Mouse (Mus musculus): ENCODE measurements around the gene Ninl. TPM values are rescaled to one million over a fixed set of nuclear protein-coding genes. Genes with fewer than 3 reads are reported as not detected.
A peak's percentile ranks its signal among the peaks of the same experiment; 100 is the strongest.
"Not testable (repeated sequence)": the region's sequence is repeated elsewhere in the genome, so short reads cannot be mapped to it uniquely, and the experiment has no call there.

The Ninl gene
- total RNA-seq, 2 experiments from 2014 or later: 0.99 to 1.4 TPM

DNA sequence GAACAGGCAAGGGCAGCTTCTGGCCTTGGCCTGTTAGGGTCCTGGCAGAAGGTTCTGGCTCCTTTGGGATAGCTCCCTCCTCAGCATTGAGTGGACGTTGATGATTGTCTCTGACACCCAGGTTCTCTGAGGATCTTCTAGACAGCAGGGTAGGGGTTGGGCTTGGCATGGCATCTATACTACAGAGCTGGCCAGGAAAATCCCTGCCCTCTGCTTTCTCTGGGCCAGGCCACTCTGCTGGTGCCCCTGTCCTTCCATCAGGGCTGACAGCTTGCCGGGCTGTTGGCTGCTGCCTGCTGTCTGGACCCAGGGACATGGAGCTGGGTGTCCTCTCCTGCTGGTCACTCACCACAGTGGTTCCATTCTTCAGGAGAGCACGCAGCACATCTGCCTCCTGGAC lies 89.5 kb downstream of the Ninl start:
- DNase-seq: no peak

DNA sequence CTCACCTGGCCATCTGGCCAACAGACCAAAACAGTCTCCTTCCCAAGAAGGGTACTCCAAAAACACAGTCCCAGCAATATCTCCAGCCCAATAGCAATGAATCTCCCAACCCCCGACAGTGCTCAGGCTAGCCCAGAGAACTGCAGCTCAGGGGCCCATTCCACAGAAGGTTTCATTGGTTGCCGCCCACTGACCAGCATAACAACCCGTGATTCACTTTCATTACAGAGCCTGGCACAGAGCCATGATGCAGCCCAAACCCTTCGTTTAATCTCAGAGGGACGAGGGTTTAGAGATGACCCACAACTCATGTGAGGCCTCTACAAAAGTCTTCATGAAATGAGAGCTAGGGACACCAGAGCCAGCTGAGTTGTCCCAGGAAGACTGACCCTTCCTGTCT lies 90.4 kb downstream of the Ninl start:
- no peak for DNase-seq

DNA sequence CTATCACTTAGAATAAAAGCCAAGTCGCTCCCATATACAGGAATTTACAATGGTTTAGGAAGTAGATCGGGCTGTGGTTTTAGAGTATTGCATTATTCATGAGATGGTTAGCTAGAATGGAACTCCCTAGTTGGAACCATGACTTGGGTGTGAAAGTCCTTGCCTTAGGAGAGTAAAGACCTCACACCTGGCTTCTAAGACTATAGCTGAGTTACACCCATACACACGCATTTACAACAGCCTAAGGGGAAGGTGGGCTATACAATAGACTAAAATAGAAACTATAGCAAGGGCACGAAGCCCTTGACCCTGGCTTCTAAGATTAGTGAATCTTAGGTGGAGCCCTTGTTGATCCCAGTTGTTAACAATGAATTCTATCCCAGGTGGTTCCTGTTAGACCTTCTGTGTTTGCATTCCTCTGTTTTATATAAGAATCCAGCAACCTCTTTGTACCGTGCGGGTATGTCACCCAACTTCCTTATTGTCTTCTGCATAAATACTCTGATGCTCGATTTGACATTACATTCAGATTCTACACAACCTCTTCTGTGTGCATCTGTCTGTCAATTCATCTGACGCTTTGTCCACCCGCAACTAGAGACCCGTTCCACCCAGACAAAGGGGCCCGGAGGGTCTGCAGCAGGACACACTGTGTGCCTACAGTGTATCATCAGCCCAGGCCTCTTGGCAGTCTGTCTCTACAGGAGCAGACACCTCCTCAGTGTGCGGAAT lies 91.1 kb downstream of the Ninl start:
- not testable (repeated sequence) for DNase-seq

GRCm38 (mm10) chr2:150947341-150947740 lies 91.8 kb downstream of the Ninl start:
- DNase-seq: not testable (repeated sequence)

DNA sequence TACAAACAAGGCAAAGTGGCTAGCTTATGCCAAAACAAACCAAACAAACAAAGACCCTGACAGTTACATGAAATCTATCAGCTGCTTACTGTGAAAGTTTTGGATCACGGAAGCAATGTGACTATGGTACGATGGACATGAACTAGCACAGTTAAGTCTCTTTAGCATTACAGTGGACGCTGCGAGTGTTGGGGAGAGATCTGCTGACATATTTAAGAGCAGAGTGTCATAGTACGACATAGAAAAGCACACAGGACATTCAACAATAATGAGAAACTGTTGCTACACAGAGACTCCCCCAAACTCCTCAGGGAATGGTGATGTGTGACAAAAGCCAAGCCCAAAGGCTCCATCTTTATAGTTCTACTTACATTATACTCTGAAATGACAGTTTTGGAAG lies 95.2 kb downstream of the Ninl start:
- DNase-seq: no peak

- DNase-seq: no peak
These were observed 104.5 kb downstream of the Ninl start for GRCm38 (mm10) chr2:150934659-150935058.

- no peak for DNase-seq
These were observed 105.7 kb downstream of the Ninl start for GRCm38 (mm10) chr2:150933482-150933881.

DNA sequence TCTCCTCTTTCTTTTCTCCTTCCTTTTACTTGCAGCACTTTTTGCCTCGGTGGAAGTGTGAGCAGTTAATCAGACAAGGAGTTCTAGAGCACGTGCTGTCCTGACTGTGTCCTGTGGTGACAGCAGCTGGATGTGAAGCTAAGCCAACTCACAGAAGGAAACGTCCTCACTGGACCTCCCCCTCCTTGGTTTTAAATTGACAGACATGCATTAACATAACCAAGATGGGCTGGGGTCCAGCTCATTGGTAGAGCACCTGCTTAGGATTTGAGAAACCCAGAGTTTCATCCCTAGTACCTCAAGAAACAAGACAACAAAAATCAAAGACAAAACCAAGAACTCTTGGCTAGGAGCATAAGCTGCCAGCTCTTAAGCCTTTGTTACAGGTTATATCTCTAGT lies 108.4 kb downstream of the Ninl start:
- no peak for DNase-seq

DNA sequence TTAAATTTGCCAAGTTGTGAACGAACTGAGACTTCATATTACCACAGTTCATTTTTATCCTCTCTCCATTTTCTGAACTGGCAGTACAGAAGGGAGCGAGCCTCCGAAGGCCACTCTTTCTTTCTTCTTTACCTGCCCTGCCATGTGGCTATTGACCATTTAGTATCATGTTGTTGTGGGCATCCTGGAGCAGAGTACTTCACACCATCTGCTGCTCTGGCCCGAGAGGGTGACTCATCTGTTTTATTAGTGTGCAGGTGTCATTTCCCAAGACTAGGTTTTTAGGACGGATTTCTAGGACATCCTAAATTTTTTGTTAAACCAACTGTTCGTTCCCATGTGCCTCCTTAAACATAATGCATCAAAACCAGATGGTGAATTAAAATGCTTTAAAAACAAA lies 110.0 kb downstream of the Ninl start:
- DNase-seq: no peak

DNA sequence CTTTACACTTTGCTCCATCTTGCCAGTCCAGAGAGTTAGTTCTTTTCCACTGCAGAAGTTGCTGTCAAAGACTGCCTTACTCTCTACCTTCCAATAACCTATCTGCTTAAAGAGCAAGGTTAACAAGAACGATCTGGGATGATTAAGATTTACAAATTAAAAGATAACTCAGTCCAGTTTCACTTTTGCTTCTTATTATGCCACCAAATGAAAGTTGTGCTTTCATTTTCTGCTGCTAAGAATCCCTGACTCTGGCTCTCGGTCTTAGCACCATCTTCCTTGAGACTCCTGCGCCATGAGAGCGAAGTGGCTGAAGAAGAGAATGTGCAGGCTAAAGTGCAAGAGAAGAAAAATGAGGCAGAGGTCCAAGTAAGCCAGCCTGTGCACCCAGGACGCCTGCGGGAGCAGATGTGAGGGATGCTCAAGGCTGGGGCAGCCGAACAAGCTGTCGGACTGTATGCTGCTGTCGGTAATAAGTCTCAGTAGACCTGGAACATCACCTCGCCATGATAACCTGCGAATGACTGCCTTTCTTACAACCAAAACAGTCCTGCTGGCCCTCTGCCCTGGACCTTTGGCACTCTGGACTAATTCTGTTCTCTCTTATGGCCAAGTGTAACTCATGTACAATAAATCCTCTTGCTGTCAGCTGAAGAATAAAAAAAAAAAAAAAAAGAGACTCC lies 112.0 kb downstream of the Ninl start:
- DNase-seq: no peak

DNA sequence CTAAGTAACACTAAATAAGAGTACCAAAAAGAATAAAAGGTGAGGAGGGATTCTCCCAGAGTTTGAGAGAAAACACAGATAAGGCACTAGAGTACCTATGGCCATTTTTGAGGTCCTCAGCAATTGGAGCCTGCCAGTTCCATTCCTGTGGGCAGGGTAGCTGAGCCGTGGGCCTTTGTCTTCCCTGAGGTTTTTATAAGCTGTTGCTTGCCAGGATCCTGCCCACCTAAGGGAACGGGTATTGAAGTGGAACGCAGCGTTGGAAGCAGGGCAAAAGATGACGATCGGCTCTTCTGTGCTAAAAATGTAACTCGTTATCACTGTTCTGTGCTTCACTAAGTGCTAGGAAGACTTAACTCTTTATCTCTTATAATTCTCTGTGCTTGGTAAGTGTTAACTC lies 115.7 kb downstream of the Ninl start:
- no peak for DNase-seq

DNA sequence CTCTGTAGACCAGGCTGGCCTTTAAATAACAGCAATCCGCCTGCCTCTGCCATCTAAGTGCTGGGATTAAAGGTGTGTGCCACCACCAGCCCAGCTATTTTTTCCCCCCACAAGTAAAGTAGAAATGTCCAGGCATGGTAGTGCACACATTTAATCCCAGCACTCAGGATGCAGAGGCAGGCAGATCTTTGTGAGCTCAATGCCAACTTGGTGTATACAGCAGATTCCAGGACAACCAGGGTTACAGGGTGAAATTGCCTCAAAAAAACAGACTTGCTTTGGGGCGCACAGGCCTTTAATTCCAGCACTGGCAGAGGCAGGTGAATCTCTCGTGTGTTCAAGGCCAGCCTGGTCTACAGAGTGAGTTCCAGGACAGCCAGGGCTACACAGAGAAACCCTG lies 116.2 kb downstream of the Ninl start:
- no peak for DNase-seq

GRCm38 (mm10) chr2:150922165-150922564 lies 117.0 kb downstream of the Ninl start:
- no peak for DNase-seq

GRCm38 (mm10) chr2:150921697-150922096 lies 117.5 kb downstream of the Ninl start:
- DNase-seq: no peak

- no peak for DNase-seq
These were observed 118.6 kb downstream of the Ninl start for GRCm38 (mm10) chr2:150920543-150920942.

DNA sequence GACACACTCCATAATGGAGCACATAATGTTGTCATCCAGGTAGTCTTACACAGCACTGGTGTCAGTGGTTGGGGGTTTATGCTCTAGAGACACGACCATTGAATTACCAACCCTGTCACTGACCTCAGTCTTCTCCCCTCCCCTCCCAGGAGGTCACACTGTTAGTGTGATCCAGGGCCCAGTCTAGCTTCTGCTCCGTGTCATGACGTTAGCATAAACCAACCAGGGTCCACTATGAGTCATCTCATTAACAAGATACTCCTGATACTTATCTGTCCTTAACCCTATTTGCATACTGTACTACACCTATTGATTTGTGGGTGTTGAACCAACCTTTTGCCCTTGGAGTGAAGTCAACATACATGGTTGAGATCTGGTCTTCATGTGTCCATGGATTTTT lies 120.5 kb downstream of the Ninl start:
- DNase-seq: no peak

DNA sequence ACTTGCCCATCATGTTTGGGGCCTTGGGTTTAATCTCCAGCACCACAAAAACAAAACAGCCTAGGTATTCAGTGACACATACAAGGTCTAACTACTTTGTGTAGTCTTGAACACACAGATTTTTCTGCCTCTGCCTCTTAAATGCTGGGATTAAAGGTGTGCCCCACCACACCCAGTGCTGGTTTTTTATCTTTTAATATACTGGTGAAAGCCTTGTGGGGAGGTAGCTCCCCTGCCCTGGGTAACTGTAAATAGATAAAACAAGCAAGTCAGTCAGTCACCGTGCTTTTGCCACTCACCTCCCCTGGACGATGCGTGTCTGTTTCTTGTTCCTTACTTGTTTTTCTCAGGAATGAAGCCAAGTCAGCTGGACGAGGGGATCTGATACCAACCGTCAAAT lies 123.4 kb downstream of the Ninl start:
- no peak for DNase-seq

DNA sequence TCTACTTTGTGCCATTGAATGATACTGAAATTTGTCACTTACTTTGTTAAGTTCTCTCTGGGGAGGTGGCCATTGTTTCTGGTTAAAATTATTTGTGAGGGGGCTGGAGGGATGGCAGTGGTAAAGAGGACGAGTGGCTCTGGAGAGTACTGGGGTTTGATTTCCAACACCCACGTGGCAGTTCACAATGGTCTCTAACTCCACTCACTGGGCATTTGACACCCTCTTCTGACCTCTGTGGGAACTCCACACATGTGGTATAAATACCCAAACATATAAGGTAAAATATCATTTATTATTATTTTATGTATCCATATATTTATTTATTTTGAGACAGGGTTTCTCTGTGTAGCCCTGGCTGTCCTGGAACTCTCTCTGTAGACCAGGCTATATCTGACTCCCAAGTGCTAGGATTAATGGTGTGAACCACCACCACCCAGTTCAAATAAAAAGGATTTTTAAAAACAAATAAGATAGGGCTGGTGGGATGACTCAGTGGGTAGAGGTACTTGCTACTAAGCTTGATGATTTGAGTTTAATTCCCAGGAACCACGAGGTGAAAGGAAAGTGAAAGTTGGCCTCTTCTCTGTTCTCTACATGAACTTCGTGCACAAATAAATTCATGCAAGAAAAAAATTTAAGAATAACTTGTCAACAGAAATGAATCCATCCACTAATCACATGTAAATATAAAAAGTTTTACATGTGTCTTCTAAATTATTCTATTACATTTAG lies 124.2 kb downstream of the Ninl start:
- DNase-seq: no peak

DNA sequence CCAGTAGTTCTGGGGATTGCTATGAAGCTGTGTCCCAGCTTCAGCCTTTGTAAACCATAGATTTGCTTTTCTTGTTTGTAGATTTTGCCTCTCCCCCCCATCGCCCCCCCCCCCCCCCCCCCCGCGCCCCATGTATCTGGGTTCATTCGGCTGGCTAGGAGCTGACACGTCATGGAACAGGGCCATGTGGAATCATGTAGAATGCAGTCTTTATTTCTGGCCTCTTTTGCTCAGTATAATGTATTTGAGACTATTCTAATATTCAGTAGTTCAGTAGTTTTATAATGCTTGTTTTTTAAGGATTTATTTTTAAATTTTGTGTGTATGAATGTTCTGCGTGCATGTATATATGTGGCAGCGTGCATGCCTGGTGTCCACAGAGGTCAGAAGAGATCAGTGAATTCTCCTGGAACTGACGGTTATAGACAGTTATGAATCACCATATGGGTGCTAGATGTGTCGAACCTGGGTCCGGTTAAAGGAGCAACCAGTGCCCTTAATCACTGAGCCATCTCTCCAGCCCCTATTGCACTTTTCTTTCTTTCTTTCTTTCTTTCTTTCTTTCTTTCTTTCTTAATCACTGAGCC lies 128.8 kb downstream of the Ninl start:
- no peak for DNase-seq

DNA sequence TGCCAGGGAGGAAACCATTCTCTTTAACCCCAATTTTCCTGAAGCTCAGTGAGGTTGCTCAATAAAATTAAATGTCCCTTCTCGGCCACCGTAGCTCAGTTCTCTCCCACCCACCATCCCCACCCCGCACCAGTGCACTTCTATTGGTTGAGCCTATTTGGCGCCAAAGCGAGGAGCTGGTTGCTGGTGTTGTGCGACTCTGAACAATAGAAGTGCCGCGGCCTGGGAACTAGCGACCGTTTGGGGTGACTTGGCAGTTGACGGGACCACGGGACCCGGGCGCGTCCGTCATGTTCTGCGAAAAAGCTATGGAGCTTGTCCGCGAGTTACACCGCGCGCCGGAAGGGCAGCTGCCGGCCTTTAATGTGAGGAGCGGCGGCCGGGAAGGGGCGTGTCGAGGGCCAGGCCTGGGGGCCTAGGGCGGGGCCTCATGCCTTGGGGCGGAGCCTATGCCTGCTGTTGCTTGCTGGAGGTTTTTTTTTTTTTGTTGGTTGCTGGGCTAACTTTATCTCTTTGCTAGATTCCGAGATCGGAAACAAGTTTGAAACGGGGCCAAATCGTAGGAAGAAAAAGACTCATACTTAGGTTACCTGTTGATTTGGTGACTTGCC lies 129.6 kb downstream of the Ninl start:
- DNase-seq: peak; percentile 94

DNA sequence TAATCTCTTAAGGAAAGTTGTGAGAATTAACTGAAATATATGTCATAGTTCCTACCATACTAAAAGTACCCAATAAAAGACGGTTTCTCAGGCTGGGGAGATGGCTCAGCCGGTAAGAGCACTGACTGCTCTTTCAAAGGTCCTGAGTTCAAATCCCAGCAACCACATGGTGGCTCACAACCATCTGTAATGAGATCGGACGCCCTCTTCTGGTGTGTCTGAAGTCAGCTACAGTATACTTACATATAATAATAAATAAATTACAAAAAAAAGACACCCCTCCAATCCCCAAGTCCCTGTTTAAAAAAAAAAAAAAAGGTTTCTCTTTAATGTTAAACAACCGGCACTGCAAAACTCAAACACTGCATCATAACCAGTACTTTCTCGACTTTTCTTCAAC lies 130.3 kb downstream of the Ninl start:
- DNase-seq: not testable (repeated sequence)

GRCm38 (mm10) chr2:150904936-150905450 lies 134.2 kb downstream of the Ninl start, which contains the start of gene Gins1:
TSS of gene Gins1 (plus strand) at chr2:150905400.
- DNase-seq: no peak
